Mouse (Mus musculus) stomach, embryonic 15.5 days (tissue): ENCODE measurements around the gene Gp5. TPM values are rescaled to one million over a fixed set of nuclear protein-coding genes. Genes with fewer than 3 reads are reported as not detected.
A peak's percentile ranks its signal among the peaks of the same experiment; 100 is the strongest.
"Not testable (repeated sequence)": the region's sequence is repeated elsewhere in the genome, so short reads cannot be mapped to it uniquely, and the experiment has no call there.

ENCODE experiments used
- ATAC-seq: fragments of 200-750 bp; cut with Nextera tagmentation; 2 replicates; pipeline ENCODE4 v1.8.0; 2017; ENCODE audit warnings: low read depth, moderate number of reproducible peaks, moderate TSS enrichment; ENCODE audit not compliant: insufficient read depth, low FRiP score
- H3K27ac ChIP-seq: fragments of 300-500 bp; sonication (generic); 2 replicates; pipeline ENCODE4 v1.5.1; 2015; ENCODE audit warnings: mild to moderate bottlenecking, inconsistent platforms
- H3K27me3 ChIP-seq: fragments of 300-500 bp; sonication (generic); replicated peaks from 2 replicates; pipeline ENCODE4 v1.6.1; 2015; ENCODE audit warnings: inconsistent platforms
- H3K36me3 ChIP-seq: fragments of 300-500 bp; sonication (generic); 2 replicates; pipeline ENCODE4 v1.6.1; 2015; ENCODE audit warnings: inconsistent platforms
- H3K4me1 ChIP-seq: fragments of 300-500 bp; sonication (generic); 2 replicates; pipeline ENCODE4 v1.6.1; 2015; ENCODE audit warnings: inconsistent platforms
- H3K4me2 ChIP-seq: fragments of 300-500 bp; sonication (generic); 2 replicates; pipeline ENCODE4 v1.6.1; 2015; ENCODE audit warnings: mild to moderate bottlenecking, inconsistent platforms
- H3K4me3 ChIP-seq: fragments of 300-500 bp; sonication (generic); replicated peaks from 2 replicates; pipeline ENCODE4 v1.5.1; 2015; ENCODE audit warnings: inconsistent platforms
- H3K9ac ChIP-seq: fragments of 300-500 bp; sonication (generic); 2 replicates; pipeline ENCODE4 v1.6.1; 2015; ENCODE audit warnings: inconsistent platforms
- H3K9me3 ChIP-seq: fragments of 300-500 bp; sonication (generic); 2 replicates; pipeline ENCODE4 v1.6.1; 2016; ENCODE audit warnings: inconsistent platforms
- WGBS: fragments of 180-500 bp; shearing (Covaris S2); methylation state at CpG from one replicate; pipeline ENCODE4 v1.1.7; 2015; 5-methylcytosine and 5-hydroxymethylcytosine counted together
- polyA plus RNA-seq: library from polyadenylated mRNA; unstranded; fragments of >200 nt; fragmentation: Nextera tagmentation; extraction: Ambion mirVana; gene quantifications from 2 replicates; pipeline ENCODE4 v1.2.1, GENCODE M21; 2015

The Gp5 gene
- 0.76 and 0.89 TPM in 2 replicates for polyA plus RNA-seq

GRCm38 (mm10) chr16:30310647-30311046 lies at the start of gene Gp5:
Gene Gp5, minus strand, starts transcription at chr16:30310779.
- no peak within 1 kb of the TSS for H3K27ac ChIP-seq
- H3K9ac ChIP-seq, result no peak within 1 kb of the TSS
- H3K27me3 ChIP-seq, result peaks cover 25% of the 10 kb centered on the region
- H3K4me1 ChIP-seq, result peaks cover 14% of the 10 kb centered on the region; the same call in 1 of the 2 replicates
- peak within 1 kb of the TSS; percentile 99 for H3K4me2 ChIP-seq
- peak within 1 kb of the TSS; percentile 55 for H3K4me3 ChIP-seq
- ATAC-seq, result no peak
- no peaks in the 10 kb centered on the region for H3K9me3 ChIP-seq
- no peaks in the 10 kb centered on the region for H3K36me3 ChIP-seq

GRCm38 (mm10) chr16:30353489-30353888 lies 42.9 kb upstream of the Gp5 start:
- not testable (repeated sequence) for H3K9me3 ChIP-seq, H3K4me2 ChIP-seq, H3K27me3 ChIP-seq, ATAC-seq, H3K27ac ChIP-seq, H3K9ac ChIP-seq, H3K4me1 ChIP-seq, H3K4me3 ChIP-seq
- H3K36me3 ChIP-seq, result 0 out of 2 replicates have a peak, but pooled peaks cover 16% of the 10 kb centered on the region
- 93% methylated on average over 11 of the region's 11 CpGs for WGBS

- H3K4me3 ChIP-seq, result no peak overlapping the region
- 0 out of 2 replicates have a peak, but pooled peaks cover 8% of the 10 kb centered on the region for H3K4me1 ChIP-seq
- no peaks in the 10 kb centered on the region; the same call in 1 of the 2 replicates for H3K36me3 ChIP-seq
- no peak overlapping the region for H3K27ac ChIP-seq
- no peak overlapping the region for H3K9ac ChIP-seq
- ATAC-seq, result no peak
- H3K27me3 ChIP-seq, result peaks cover 6% of the 10 kb centered on the region; the same call in 1 of the 2 replicates
- H3K9me3 ChIP-seq, result no peaks in the 10 kb centered on the region
- no peak overlapping the region for H3K4me2 ChIP-seq
Measured at GRCm38 (mm10) chr16:30314236-30314635, 3.7 kb upstream of the Gp5 start.

- peak overlapping the region; percentile 99; the same call in 1 of the 2 replicates for H3K4me2 ChIP-seq
- no peak overlapping the region for H3K9ac ChIP-seq
- peaks cover 14% of the 10 kb centered on the region; the same call in 1 of the 2 replicates for H3K4me1 ChIP-seq
- H3K36me3 ChIP-seq, result no peaks in the 10 kb centered on the region
- ATAC-seq, result no peak
- H3K9me3 ChIP-seq, result no peaks in the 10 kb centered on the region
- H3K27ac ChIP-seq, result no peak overlapping the region
- WGBS, result 69% methylated on average over 8 of the region's 8 CpGs
- H3K27me3 ChIP-seq, result peaks cover 25% of the 10 kb centered on the region
- no peak overlapping the region for H3K4me3 ChIP-seq
Measured at GRCm38 (mm10) chr16:30310171-30310515, 436 bp downstream of the Gp5 start.

GRCm38 (mm10) chr16:30309395-30310170 lies 996 bp downstream of the Gp5 start:
- Histone ChIP-seq H3K4me2 (peak overlapping the region; percentile 99), H3K4me1 (peaks cover 14% of the 10 kb centered on the region; the same call in 1 of the 2 replicates), H3K9me3 (no peaks in the 10 kb centered on the region), H3K36me3 (no peaks in the 10 kb centered on the region), H3K27ac (no peak overlapping the region), H3K9ac (no peak overlapping the region), H3K4me3 (peak overlapping the region; percentile 55), H3K27me3 (peaks cover 25% of the 10 kb centered on the region)
- 6% methylated on average over 34 of the region's 34 CpGs for WGBS
- ATAC-seq, result no peak

GRCm38 (mm10) chr16:30308616-30309394 lies 1.8 kb downstream of the Gp5 start:
- H3K9ac ChIP-seq, result peak overlapping the region; percentile 20
- peak overlapping the region; percentile 55 for H3K4me3 ChIP-seq
- H3K36me3 ChIP-seq, result no peaks in the 10 kb centered on the region
- H3K9me3 ChIP-seq, result no peaks in the 10 kb centered on the region
- H3K27me3 ChIP-seq, result peaks cover 25% of the 10 kb centered on the region
- under 1% methylated on average over 72 of the region's 72 CpGs for WGBS
- ATAC-seq, result peak; percentile 71
- no peak overlapping the region for H3K27ac ChIP-seq
- H3K4me1 ChIP-seq, result peaks cover 14% of the 10 kb centered on the region; the same call in 1 of the 2 replicates
- H3K4me2 ChIP-seq, result peak overlapping the region; percentile 99

GRCm38 (mm10) chr16:30307961-30308615 lies 2.5 kb downstream of the Gp5 start:
- 16% methylated on average over 29 of the region's 29 CpGs for WGBS
- Histone ChIP-seq H3K27me3 (peaks cover 25% of the 10 kb centered on the region), H3K4me3 (peak overlapping the region; percentile 55), H3K9ac (peak overlapping the region; percentile 20; the same call in 1 of the 2 replicates), H3K4me1 (peaks cover 14% of the 10 kb centered on the region; the same call in 1 of the 2 replicates), H3K9me3 (no peaks in the 10 kb centered on the region), H3K27ac (no peak overlapping the region), H3K4me2 (peak overlapping the region; percentile 99), H3K36me3 (no peaks in the 10 kb centered on the region)
- no peak for ATAC-seq

- Histone ChIP-seq H3K4me1 (peaks cover 14% of the 10 kb centered on the region; the same call in 1 of the 2 replicates), H3K4me2 (no peak overlapping the region), H3K9ac (no peak overlapping the region), H3K27ac (no peak overlapping the region), H3K27me3 (peaks cover 25% of the 10 kb centered on the region), H3K9me3 (no peaks in the 10 kb centered on the region), H3K4me3 (no peak overlapping the region), H3K36me3 (no peaks in the 10 kb centered on the region)
- no peak for ATAC-seq
- WGBS, result 58% methylated on average over 12 of the region's 12 CpGs
Measured at GRCm38 (mm10) chr16:30307306-30307705, 3.3 kb downstream of the Gp5 start.

GRCm38 (mm10) chr16:30306102-30306501 lies 4.5 kb downstream of the Gp5 start:
- peaks cover 21% of the 10 kb centered on the region for H3K27me3 ChIP-seq
- WGBS, result 87% methylated on average over 4 of the region's 4 CpGs
- H3K4me2 ChIP-seq, result no peak overlapping the region
- H3K36me3 ChIP-seq, result no peaks in the 10 kb centered on the region
- H3K4me3 ChIP-seq, result no peak overlapping the region
- H3K27ac ChIP-seq, result no peak overlapping the region
- H3K9me3 ChIP-seq, result no peaks in the 10 kb centered on the region
- peaks cover 14% of the 10 kb centered on the region; the same call in 1 of the 2 replicates for H3K4me1 ChIP-seq
- no peak for ATAC-seq
- H3K9ac ChIP-seq, result no peak overlapping the region

GRCm38 (mm10) chr16:30304236-30304635 lies 6.3 kb downstream of the Gp5 start:
- H3K4me3 ChIP-seq, result no peak overlapping the region
- no peaks in the 10 kb centered on the region for H3K36me3 ChIP-seq
- no peak overlapping the region for H3K4me2 ChIP-seq
- WGBS, result 55% methylated on average over 5 of the region's 5 CpGs
- H3K27me3 ChIP-seq, result peaks cover 20% of the 10 kb centered on the region
- no peak overlapping the region for H3K9ac ChIP-seq
- no peak overlapping the region for H3K27ac ChIP-seq
- no peaks in the 10 kb centered on the region for H3K9me3 ChIP-seq
- H3K4me1 ChIP-seq, result peaks cover 6% of the 10 kb centered on the region; the same call in 1 of the 2 replicates
- no peak for ATAC-seq

GRCm38 (mm10) chr16:30303411-30303810 lies 7.2 kb downstream of the Gp5 start:
- Histone ChIP-seq H3K9ac (no peak overlapping the region), H3K9me3 (no peaks in the 10 kb centered on the region), H3K27me3 (peaks cover 14% of the 10 kb centered on the region), H3K4me1 (peaks cover 3% of the 10 kb centered on the region; the same call in 1 of the 2 replicates), H3K4me2 (no peak overlapping the region), H3K36me3 (no peaks in the 10 kb centered on the region), H3K27ac (no peak overlapping the region), H3K4me3 (no peak overlapping the region)
- ATAC-seq, result no peak
- 74% methylated on average over 2 of the region's 2 CpGs for WGBS
